Mouse (Mus musculus) stomach, embryonic 14.5 days (tissue): ENCODE measurements at regions not wholly inside any gene's neighbourhood (a gene's known extent, or its start where the extent isn't known, plus 50 kb on each side); places are given as distances from the start of the nearest gene placed in this dataset.

Source experiments
- ATAC-seq: fragments of 200-750 bp; cut with Nextera tagmentation; 2 replicates; pipeline ENCODE4 v1.8.0; 2017; ENCODE audit warnings: low read depth, moderate TSS enrichment; ENCODE audit not compliant: insufficient number of reproducible peaks, insufficient read depth, low FRiP score
- H3K27ac ChIP-seq: fragments of 300-500 bp; sonication (generic); 2 replicates; pipeline ENCODE4 v1.5.1; 2014; ENCODE audit warnings: mild to moderate bottlenecking, low read length, moderate library complexity, mixed read lengths
- H3K27me3 ChIP-seq: fragments of 300-500 bp; sonication (generic); 2 replicates; pipeline ENCODE4 v1.6.1; 2014; ENCODE audit warnings: low read length, control low read depth, mixed read lengths; ENCODE audit not compliant: control insufficient read depth, insufficient read depth
- H3K36me3 ChIP-seq: fragments of 300-500 bp; sonication (generic); 2 replicates; pipeline ENCODE4 v1.6.1; 2014; ENCODE audit warnings: mild to moderate bottlenecking, control low read depth, low read length, moderate library complexity, mixed read lengths; ENCODE audit not compliant: control insufficient read depth, insufficient read depth
- H3K4me1 ChIP-seq: fragments of 300-500 bp; sonication (generic); 2 replicates; pipeline ENCODE4 v1.6.1; 2014; ENCODE audit warnings: low read length, control low read depth, mixed read lengths; ENCODE audit not compliant: control insufficient read depth, insufficient read depth
- H3K4me2 ChIP-seq: fragments of 300-500 bp; sonication (generic); replicated peaks from 2 replicates; pipeline ENCODE4 v1.6.1; 2014; ENCODE audit warnings: low read depth, low read length, control low read depth
- H3K4me3 ChIP-seq: fragments of 300-500 bp; sonication (generic); 2 replicates; pipeline ENCODE4 v1.5.1; 2014; ENCODE audit warnings: low read depth, low read length, control low read depth
- H3K9ac ChIP-seq: fragments of 300-500 bp; sonication (generic); replicated peaks from 2 replicates; pipeline ENCODE4 v1.6.1; 2014; ENCODE audit warnings: low read depth, mild to moderate bottlenecking, control low read depth, low read length, moderate library complexity, mixed read lengths
- H3K9me3 ChIP-seq: fragments of 300-500 bp; sonication (generic); 2 replicates; pipeline ENCODE4 v1.6.1; 2016; ENCODE audit warnings: low read depth, low read length, control low read depth; ENCODE audit not compliant: control insufficient read depth
- WGBS: fragments of 180-500 bp; shearing (Covaris S2); extraction: QIAGEN DNeasy Blood & Tissue Kit; methylation state at CpG from one replicate; pipeline ENCODE4 v1.1.7; 2014; 5-methylcytosine and 5-hydroxymethylcytosine counted together

GRCm38 (mm10) chr13:38733246-38733645 is 74.4 kb upstream of the Eef1e1 start:
- 0 out of 2 replicates have a peak, but pooled peaks cover 3% of the 10 kb centered on the region for H3K27me3 ChIP-seq
- no peaks in the 10 kb centered on the region for H3K9me3 ChIP-seq
- no peak for ATAC-seq
- H3K4me1 ChIP-seq, result no peaks in the 10 kb centered on the region
- no peak overlapping the region for H3K4me2 ChIP-seq
- no peaks in the 10 kb centered on the region for H3K36me3 ChIP-seq
- no peak overlapping the region for H3K27ac ChIP-seq
- H3K4me3 ChIP-seq, result no peak overlapping the region
- 78% methylated on average over 4 of the region's 4 CpGs for WGBS
- H3K9ac ChIP-seq, result no peak overlapping the region

DNA sequence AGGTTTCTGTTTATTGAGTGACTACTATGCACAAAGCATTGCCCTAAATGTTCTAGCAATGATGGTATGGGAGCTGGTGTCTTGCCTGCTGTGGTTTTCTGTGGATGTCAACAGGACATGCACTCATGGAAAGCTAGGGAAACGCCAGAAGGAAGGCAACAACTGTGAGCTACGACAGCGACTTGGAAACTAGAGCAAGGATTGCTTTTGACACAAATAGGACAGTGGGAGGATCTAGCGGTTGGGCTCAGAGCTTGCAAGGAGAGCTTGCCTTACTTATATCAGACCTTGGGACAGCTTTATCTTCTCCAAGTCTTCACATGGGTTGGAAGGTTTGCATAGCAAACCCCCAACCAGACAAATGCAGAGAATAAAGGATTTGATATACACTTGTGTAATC is 66.6 kb upstream of the Eef1e1 start:
- Histone ChIP-seq H3K4me1 (no peaks in the 10 kb centered on the region), H3K27ac (no peak overlapping the region), H3K9ac (no peak overlapping the region), H3K9me3 (no peaks in the 10 kb centered on the region), H3K27me3 (0 out of 2 replicates have a peak, but pooled peaks cover 3% of the 10 kb centered on the region), H3K4me2 (no peak overlapping the region), H3K4me3 (no peak overlapping the region), H3K36me3 (no peaks in the 10 kb centered on the region)
- WGBS, result 89% methylated on average over 4 of the region's 4 CpGs
- no peak for ATAC-seq

- Histone ChIP-seq H3K4me3 (no peak overlapping the region), H3K36me3 (no peaks in the 10 kb centered on the region), H3K27me3 (no peaks in the 10 kb centered on the region), H3K4me1 (no peaks in the 10 kb centered on the region), H3K4me2 (no peak overlapping the region), H3K9ac (no peak overlapping the region), H3K9me3 (no peaks in the 10 kb centered on the region), H3K27ac (no peak overlapping the region)
- 87% methylated on average over 3 of the region's 3 CpGs for WGBS
- ATAC-seq, result no peak
These were observed 62.3 kb upstream of the Eef1e1 start for GRCm38 (mm10) chr13:38721166-38721565.

DNA sequence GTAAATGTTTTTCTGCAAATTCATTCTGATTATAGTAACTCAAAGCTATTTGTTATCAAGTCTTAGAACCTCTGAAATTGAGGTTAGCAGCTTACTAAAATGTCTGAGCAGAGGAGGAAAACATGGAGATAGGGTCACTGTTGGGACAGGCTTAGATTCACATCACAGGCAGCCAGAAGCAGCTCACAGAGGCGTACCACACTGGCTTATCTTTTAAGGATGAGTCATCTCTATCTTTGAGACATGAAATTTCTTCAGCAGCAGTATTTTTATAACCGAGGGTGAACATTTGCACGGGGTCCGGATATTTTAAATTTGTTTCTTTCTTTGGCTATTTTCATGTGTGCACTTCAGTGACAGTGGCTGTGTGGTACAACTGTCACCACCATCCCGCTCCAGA is 56.0 kb upstream of the Eef1e1 start:
- Histone ChIP-seq H3K4me1 (no peaks in the 10 kb centered on the region), H3K4me3 (no peak overlapping the region), H3K27ac (no peak overlapping the region), H3K9me3 (no peaks in the 10 kb centered on the region), H3K4me2 (no peak overlapping the region), H3K9ac (no peak overlapping the region), H3K36me3 (no peaks in the 10 kb centered on the region), H3K27me3 (no peaks in the 10 kb centered on the region)
- ATAC-seq, result no peak
- WGBS, result 91% methylated on average over 5 of the region's 5 CpGs
